Mouse (Mus musculus): ENCODE measurements around the gene Utp3.
A peak's percentile ranks its signal among the peaks of the same experiment; 100 is the strongest.
"Not testable (repeated sequence)": the region's sequence is repeated elsewhere in the genome, so short reads cannot be mapped to it uniquely, and the experiment has no call there.

The Utp3 gene

GRCm38 (mm10) chr5:88554086-88554886 lies at the start of gene Utp3:
Gene Utp3, plus strand, starts transcription at chr5:88554462.
- peak; percentile 99 for DNase-seq (ENCODE audit: low read depth, low spot score)

- no peak for DNase-seq (ENCODE audit: low read depth, low spot score)
These were observed 45.7 kb upstream of the Utp3 start for GRCm38 (mm10) chr5:88508555-88508954.

- DNase-seq (ENCODE audit: low read depth, low spot score): no peak
These were observed 45.3 kb upstream of the Utp3 start for GRCm38 (mm10) chr5:88508990-88509389.

- peak; percentile 56 for DNase-seq (ENCODE audit: low read depth, low spot score)
These were observed 35.0 kb upstream of the Utp3 start for GRCm38 (mm10) chr5:88519232-88519631.

- no peak for DNase-seq (ENCODE audit: low read depth, low spot score)
These were observed 26.6 kb upstream of the Utp3 start, which contains the start of gene Jchain for GRCm38 (mm10) chr5:88527657-88528056. Gene Jchain, minus strand, starts transcription at chr5:88527891.

GRCm38 (mm10) chr5:88530908-88531307 lies 23.4 kb upstream of the Utp3 start:
- no peak for DNase-seq (ENCODE audit: low read depth, low spot score)

GRCm38 (mm10) chr5:88534697-88535096 lies 19.6 kb upstream of the Utp3 start:
- DNase-seq (ENCODE audit: low read depth, low spot score): no peak

- DNase-seq (ENCODE audit: low read depth, low spot score): no peak
These were observed 13.4 kb upstream of the Utp3 start for GRCm38 (mm10) chr5:88540845-88541244.

- peak; percentile 55 for DNase-seq (ENCODE audit: low read depth, low spot score)
These were observed 11.5 kb upstream of the Utp3 start for GRCm38 (mm10) chr5:88542651-88543282.

- not testable (repeated sequence) for DNase-seq (ENCODE audit: low read depth, low spot score)
These were observed 9.9 kb upstream of the Utp3 start for GRCm38 (mm10) chr5:88544411-88544810.

GRCm38 (mm10) chr5:88545536-88545935 lies 8.7 kb upstream of the Utp3 start:
- DNase-seq (ENCODE audit: low read depth, low spot score): no peak

- no peak for DNase-seq (ENCODE audit: low read depth, low spot score)
These were observed 784 bp upstream of the Utp3 start for GRCm38 (mm10) chr5:88553271-88554085.

- no peak for DNase-seq (ENCODE audit: low read depth, low spot score)
These were observed 4.7 kb downstream of the Utp3 start for GRCm38 (mm10) chr5:88558991-88559390.

- DNase-seq (ENCODE audit: low read depth, low spot score): no peak
These were observed 7.0 kb downstream of the Utp3 start for GRCm38 (mm10) chr5:88561080-88561814.

GRCm38 (mm10) chr5:88562863-88563780 lies 8.9 kb downstream of the Utp3 start:
- no peak for DNase-seq (ENCODE audit: low read depth, low spot score)

GRCm38 (mm10) chr5:88564501-88565147 lies 10.4 kb downstream of the Utp3 start, which contains the start of gene Rufy3:
Gene Rufy3, plus strand, starts transcription at chr5:88565040.
- peak; percentile 80 for DNase-seq (ENCODE audit: low read depth, low spot score)

- peak; percentile 39 for DNase-seq (ENCODE audit: low read depth, low spot score)
These were observed 11.1 kb downstream of the Utp3 start for GRCm38 (mm10) chr5:88565148-88566033.

- DNase-seq (ENCODE audit: low read depth, low spot score): no peak
These were observed 12.0 kb downstream of the Utp3 start for GRCm38 (mm10) chr5:88566034-88566841.

Measured in mesoderm, embryonic 11.5 days (tissue).